Mouse (Mus musculus): Measurements from ENCODE around the gene Gdf10. TPM values are rescaled to one million over a fixed set of nuclear protein-coding genes. Genes with fewer than 3 reads are reported as not detected.

Gdf10 gene
- polyA plus RNA-seq, 1 experiment from 2014 or later: 37.0 TPM

GRCm38 (mm10) chr14:33974752-33975151 lies 51.4 kb downstream of the Gdf10 start:
- Histone ChIP-seq H3K4me1 (peaks cover 8% of the 10 kb centered on the region), H3K27ac (replicated peaks) (no peak overlapping the region), H3K27me3 (peaks cover 8% of the 10 kb centered on the region; the same call in 1 of the 2 replicates), H3K9me3 (replicated peaks) (no peaks in the 10 kb centered on the region), H3K36me3 (no peaks in the 10 kb centered on the region), H3K9ac (no peak overlapping the region), H3K4me2 (replicated peaks) (no peak overlapping the region), H3K4me3 (replicated peaks) (no peak overlapping the region)
- ATAC-seq (ENCODE audit: insufficient number of reproducible peaks, low FRiP score, low TSS enrichment, low read depth): no peak
- WGBS: 35% methylated on average over 5 of the region's 5 CpGs

DNA sequence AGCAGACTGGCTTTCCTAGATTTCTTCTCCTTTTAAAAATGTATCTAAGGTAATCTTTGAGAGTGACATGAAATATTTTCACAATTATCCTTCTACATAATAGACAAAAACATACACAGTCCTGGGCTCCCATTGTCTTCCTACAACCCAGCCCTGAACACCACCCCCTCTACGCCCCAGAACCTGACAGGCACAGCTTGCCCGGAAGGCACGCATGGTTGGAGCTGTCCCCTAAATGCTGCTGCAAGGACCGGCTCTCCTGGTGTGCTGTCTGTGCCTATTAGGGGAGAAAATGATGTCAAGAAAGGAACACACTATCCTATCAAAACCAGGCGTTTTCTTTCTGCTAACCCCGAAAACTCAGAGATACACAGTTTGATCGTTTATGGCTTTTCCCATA lies 54.4 kb downstream of the Gdf10 start:
- 12% methylated on average over 7 of the region's 7 CpGs for WGBS
- peaks cover 8% of the 10 kb centered on the region; the same call in 1 of the 2 replicates for H3K27me3 ChIP-seq
- no peaks in the 10 kb centered on the region for H3K9me3 ChIP-seq (replicated peaks)
- ATAC-seq (ENCODE audit: insufficient number of reproducible peaks, low FRiP score, low TSS enrichment, low read depth): no peak
- H3K4me1 ChIP-seq: peaks cover 8% of the 10 kb centered on the region
- no peaks in the 10 kb centered on the region for H3K36me3 ChIP-seq
- no peak overlapping the region for H3K27ac ChIP-seq (replicated peaks)
- no peak overlapping the region for H3K9ac ChIP-seq
- no peak overlapping the region for H3K4me2 ChIP-seq (replicated peaks)
- H3K4me3 ChIP-seq (replicated peaks): 0 out of 2 replicates have a peak overlapping the region, but pooled peaks have one; percentile 45

GRCm38 (mm10) chr14:33978604-33979059 lies 55.2 kb downstream of the Gdf10 start, which contains the start of gene Zfp488:
Gene Zfp488, minus strand, starts transcription at chr14:33978764.
- ATAC-seq (ENCODE audit: insufficient number of reproducible peaks, low FRiP score, low TSS enrichment, low read depth): peak; percentile 47
- Histone ChIP-seq H3K9me3 (replicated peaks) (no peaks in the 10 kb centered on the region), H3K4me1 (peaks cover 8% of the 10 kb centered on the region), H3K27ac (replicated peaks) (no peak within 1 kb of the TSS), H3K27me3 (peaks cover 8% of the 10 kb centered on the region; the same call in 1 of the 2 replicates), H3K36me3 (no peaks in the 10 kb centered on the region), H3K4me2 (replicated peaks) (peak within 1 kb of the TSS; percentile 75), H3K9ac (no peak within 1 kb of the TSS), H3K4me3 (replicated peaks) (peak within 1 kb of the TSS; percentile 45)
- 2% methylated on average over 25 of the region's 25 CpGs for WGBS

Other genes starting within 250 kb of the Gdf10 start
- gene Gdf2, start 17.5 kb downstream of the Gdf10 start, polyA plus RNA-seq (2015; fragmentation: Nextera tagmentation; extraction: Ambion mirVana): not detected in 2 replicates
- 0.04 TPM in 1 of 2 replicates, not detected in the other for gene Rbp3, start 30.4 kb downstream of the Gdf10 start, polyA plus RNA-seq (2015; fragmentation: Nextera tagmentation; extraction: Ambion mirVana)
- gene Zfp488, start 55.2 kb downstream of the Gdf10 start, polyA plus RNA-seq (2015; fragmentation: Nextera tagmentation; extraction: Ambion mirVana): 0.32 and 0.33 TPM in 2 replicates
- gene Gm30083, start 91.6 kb downstream of the Gdf10 start, polyA plus RNA-seq (2015; fragmentation: Nextera tagmentation; extraction: Ambion mirVana): not detected in 2 replicates
- not detected in 2 replicates for gene Gm5460, start 93.2 kb downstream of the Gdf10 start, polyA plus RNA-seq (2015; fragmentation: Nextera tagmentation; extraction: Ambion mirVana)
- not detected in 2 replicates for gene Antxrl, start 129.1 kb downstream of the Gdf10 start, polyA plus RNA-seq (2015; fragmentation: Nextera tagmentation; extraction: Ambion mirVana)
- 80.4 and 86.4 TPM in 2 replicates for gene Anxa8, start 162.4 kb downstream of the Gdf10 start, polyA plus RNA-seq (2015; fragmentation: Nextera tagmentation; extraction: Ambion mirVana)
- gene A630023A22Rik, start 179.2 kb downstream of the Gdf10 start, polyA plus RNA-seq (2015; fragmentation: Nextera tagmentation; extraction: Ambion mirVana): 0.41 TPM in 1 of 2 replicates, not detected in the other
- 0.22 and 0.35 TPM in 2 replicates for gene Npy4r, start 228.9 kb downstream of the Gdf10 start, polyA plus RNA-seq (2015; fragmentation: Nextera tagmentation; extraction: Ambion mirVana)

Measured in embryonic facial prominence, embryonic 15.5 days (tissue).